Mouse (Mus musculus): ENCODE measurements around the gene Gm7544. TPM values are rescaled to one million over a fixed set of nuclear protein-coding genes. Genes with fewer than 3 reads are reported as not detected.
"Not testable (repeated sequence)": the region's sequence is repeated elsewhere in the genome, so short reads cannot be mapped to it uniquely, and the experiment has no call there.

Gm7544 gene
- polyA plus RNA-seq, 1 experiment from 2014 or later = not detected

GRCm38 (mm10) chr1:82974342-82974741, 18.5 kb upstream of the Gm7544 start:
- H3K27ac ChIP-seq (ENCODE audit: low read length) = no peak overlapping the region
- WGBS = 91% methylated on average over 9 of the region's 9 CpGs
- H3K27me3 ChIP-seq (replicated peaks; ENCODE audit: control insufficient read depth, insufficient read depth, low read length) = no peaks in the 10 kb centered on the region
- H3K36me3 ChIP-seq (ENCODE audit: control insufficient read depth, insufficient read depth) = no peaks in the 10 kb centered on the region
- H3K4me1 ChIP-seq (replicated peaks; ENCODE audit: control insufficient read depth, insufficient read depth, low read length) = no peaks in the 10 kb centered on the region
- H3K9ac ChIP-seq (replicated peaks; ENCODE audit: low read depth, low read length) = no peak overlapping the region
- no peak for ATAC-seq
- no peak overlapping the region for H3K4me2 ChIP-seq (ENCODE audit: low read length)
- H3K4me3 ChIP-seq (replicated peaks; ENCODE audit: low read length) = no peak overlapping the region
- no peaks in the 10 kb centered on the region for H3K9me3 ChIP-seq (ENCODE audit: control insufficient read depth, low read length)

GRCm38 (mm10) chr1:82973901-82974300, 18.1 kb upstream of the Gm7544 start:
- no peak overlapping the region for H3K9ac ChIP-seq (replicated peaks; ENCODE audit: low read depth, low read length)
- no peaks in the 10 kb centered on the region for H3K9me3 ChIP-seq (ENCODE audit: control insufficient read depth, low read length)
- H3K27me3 ChIP-seq (replicated peaks; ENCODE audit: control insufficient read depth, insufficient read depth, low read length) = no peaks in the 10 kb centered on the region
- H3K36me3 ChIP-seq (ENCODE audit: control insufficient read depth, insufficient read depth) = no peaks in the 10 kb centered on the region
- ATAC-seq = no peak
- H3K4me1 ChIP-seq (replicated peaks; ENCODE audit: control insufficient read depth, insufficient read depth, low read length) = no peaks in the 10 kb centered on the region
- 83% methylated on average over 6 of the region's 6 CpGs for WGBS
- H3K4me3 ChIP-seq (replicated peaks; ENCODE audit: low read length) = no peak overlapping the region
- H3K27ac ChIP-seq (ENCODE audit: low read length) = no peak overlapping the region
- H3K4me2 ChIP-seq (ENCODE audit: low read length) = no peak overlapping the region

- H3K9me3 ChIP-seq (ENCODE audit: control insufficient read depth, low read length) = no peaks in the 10 kb centered on the region
- H3K4me3 ChIP-seq (replicated peaks; ENCODE audit: low read length) = no peak overlapping the region
- no peaks in the 10 kb centered on the region for H3K4me1 ChIP-seq (replicated peaks; ENCODE audit: control insufficient read depth, insufficient read depth, low read length)
- WGBS = 75% methylated on average over 1 of the region's 1 CpGs
- H3K4me2 ChIP-seq (ENCODE audit: low read length) = no peak overlapping the region
- no peak for ATAC-seq
- no peaks in the 10 kb centered on the region for H3K27me3 ChIP-seq (replicated peaks; ENCODE audit: control insufficient read depth, insufficient read depth, low read length)
- no peaks in the 10 kb centered on the region for H3K36me3 ChIP-seq (ENCODE audit: control insufficient read depth, insufficient read depth)
- H3K9ac ChIP-seq (replicated peaks; ENCODE audit: low read depth, low read length) = no peak overlapping the region
- H3K27ac ChIP-seq (ENCODE audit: low read length) = no peak overlapping the region
These were observed 17.4 kb upstream of the Gm7544 start for GRCm38 (mm10) chr1:82973244-82973643.

- no peak for ATAC-seq
- no peak overlapping the region for H3K27ac ChIP-seq (ENCODE audit: low read length)
- WGBS = 74% methylated on average over 4 of the region's 4 CpGs
These were observed 16.2 kb upstream of the Gm7544 start for GRCm38 (mm10) chr1:82972046-82972445.

GRCm38 (mm10) chr1:82966413-82966812, 10.6 kb upstream of the Gm7544 start:
- no peaks in the 10 kb centered on the region for H3K4me1 ChIP-seq (replicated peaks; ENCODE audit: control insufficient read depth, insufficient read depth, low read length)
- no peak for ATAC-seq
- H3K9me3 ChIP-seq (ENCODE audit: control insufficient read depth, low read length) = no peaks in the 10 kb centered on the region
- H3K36me3 ChIP-seq (ENCODE audit: control insufficient read depth, insufficient read depth) = no peaks in the 10 kb centered on the region
- WGBS = 81% methylated on average over 3 of the region's 3 CpGs
- H3K27ac ChIP-seq (ENCODE audit: low read length) = no peak overlapping the region
- H3K9ac ChIP-seq (replicated peaks; ENCODE audit: low read depth, low read length) = no peak overlapping the region
- H3K4me3 ChIP-seq (replicated peaks; ENCODE audit: low read length) = no peak overlapping the region
- no peak overlapping the region for H3K4me2 ChIP-seq (ENCODE audit: low read length)
- H3K27me3 ChIP-seq (replicated peaks; ENCODE audit: control insufficient read depth, insufficient read depth, low read length) = no peaks in the 10 kb centered on the region

More at GRCm38 (mm10) chr1:82972046-82972445, 16.2 kb upstream of the Gm7544 start:
- Histone ChIP-seq H3K4me2 (ENCODE audit: low read length) (no peak overlapping the region), H3K4me3 (replicated peaks; ENCODE audit: low read length) (no peak overlapping the region), H3K9me3 (ENCODE audit: control insufficient read depth, low read length) (no peaks in the 10 kb centered on the region), H3K4me1 (replicated peaks; ENCODE audit: control insufficient read depth, insufficient read depth, low read length) (no peaks in the 10 kb centered on the region), H3K36me3 (ENCODE audit: control insufficient read depth, insufficient read depth) (no peaks in the 10 kb centered on the region), H3K27me3 (replicated peaks; ENCODE audit: control insufficient read depth, insufficient read depth, low read length) (no peaks in the 10 kb centered on the region), H3K9ac (replicated peaks; ENCODE audit: low read depth, low read length) (no peak overlapping the region)

GRCm38 (mm10) chr1:82959870-82960385, 4.1 kb upstream of the Gm7544 start, which contains the start of gene Gm47955:
Gm47955 (plus strand) TSS chr1:82960286.
- H3K36me3 ChIP-seq (ENCODE audit: control insufficient read depth, insufficient read depth) = no peaks in the 10 kb centered on the region

GRCm38 (mm10) chr1:82948601-82949000, 7.2 kb downstream of the Gm7544 start:
- WGBS = 86% methylated on average over 2 of the region's 2 CpGs

More at GRCm38 (mm10) chr1:82959870-82960385, 4.1 kb upstream of the Gm7544 start, which contains the start of gene Gm47955:
- no peaks in the 10 kb centered on the region for H3K27me3 ChIP-seq (replicated peaks; ENCODE audit: control insufficient read depth, insufficient read depth, low read length)
- H3K9ac ChIP-seq (replicated peaks; ENCODE audit: low read depth, low read length) = no peak within 1 kb of the TSS
- no peak within 1 kb of the TSS for H3K4me2 ChIP-seq (ENCODE audit: low read length)
- H3K4me1 ChIP-seq (replicated peaks; ENCODE audit: control insufficient read depth, insufficient read depth, low read length) = no peaks in the 10 kb centered on the region
- H3K9me3 ChIP-seq (ENCODE audit: control insufficient read depth, low read length) = no peaks in the 10 kb centered on the region
- no peak within 1 kb of the TSS for H3K4me3 ChIP-seq (replicated peaks; ENCODE audit: low read length)
- 95% methylated on average over 11 of the region's 11 CpGs for WGBS
- no peak within 1 kb of the TSS for H3K27ac ChIP-seq (ENCODE audit: low read length)
- ATAC-seq = no peak

GRCm38 (mm10) chr1:82946029-82946428, 9.8 kb downstream of the Gm7544 start:
- H3K27me3 ChIP-seq (replicated peaks; ENCODE audit: control insufficient read depth, insufficient read depth, low read length); H3K36me3 ChIP-seq (ENCODE audit: control insufficient read depth, insufficient read depth); H3K9me3 ChIP-seq (ENCODE audit: control insufficient read depth, low read length); H3K4me2 ChIP-seq (ENCODE audit: low read length); H3K4me3 ChIP-seq (replicated peaks; ENCODE audit: low read length); H3K9ac ChIP-seq (replicated peaks; ENCODE audit: low read depth, low read length); ATAC-seq; H3K27ac ChIP-seq (ENCODE audit: low read length); H3K4me1 ChIP-seq (replicated peaks; ENCODE audit: control insufficient read depth, insufficient read depth, low read length): not testable (repeated sequence)
- 94% methylated on average over 2 of the region's 2 CpGs for WGBS

More at GRCm38 (mm10) chr1:82948601-82949000, 7.2 kb downstream of the Gm7544 start:
- no peak overlapping the region for H3K4me3 ChIP-seq (replicated peaks; ENCODE audit: low read length)
- H3K9me3 ChIP-seq (ENCODE audit: control insufficient read depth, low read length) = no peaks in the 10 kb centered on the region
- no peak overlapping the region for H3K27ac ChIP-seq (ENCODE audit: low read length)
- no peak overlapping the region for H3K4me2 ChIP-seq (ENCODE audit: low read length)
- H3K9ac ChIP-seq (replicated peaks; ENCODE audit: low read depth, low read length) = no peak overlapping the region
- H3K36me3 ChIP-seq (ENCODE audit: control insufficient read depth, insufficient read depth) = no peaks in the 10 kb centered on the region
- no peaks in the 10 kb centered on the region for H3K27me3 ChIP-seq (replicated peaks; ENCODE audit: control insufficient read depth, insufficient read depth, low read length)
- ATAC-seq = no peak
- H3K4me1 ChIP-seq (replicated peaks; ENCODE audit: control insufficient read depth, insufficient read depth, low read length) = no peaks in the 10 kb centered on the region

GRCm38 (mm10) chr1:82943295-82943694, 12.5 kb downstream of the Gm7544 start, which contains the start of gene A030003K21Rik:
A030003K21Rik (minus strand) TSS chr1:82943388.
- not testable (repeated sequence) for ATAC-seq; H3K4me2 ChIP-seq (ENCODE audit: low read length); H3K9ac ChIP-seq (replicated peaks; ENCODE audit: low read depth, low read length); H3K4me3 ChIP-seq (replicated peaks; ENCODE audit: low read length); H3K27ac ChIP-seq (ENCODE audit: low read length); H3K9me3 ChIP-seq (ENCODE audit: control insufficient read depth, low read length); H3K4me1 ChIP-seq (replicated peaks; ENCODE audit: control insufficient read depth, insufficient read depth, low read length); H3K27me3 ChIP-seq (replicated peaks; ENCODE audit: control insufficient read depth, insufficient read depth, low read length); H3K36me3 ChIP-seq (ENCODE audit: control insufficient read depth, insufficient read depth)
- no CpG with 5 or more reads among the region's 6 CpGs for WGBS

GRCm38 (mm10) chr1:82942505-82942904, 13.3 kb downstream of the Gm7544 start:
- not testable (repeated sequence) for H3K9ac ChIP-seq (replicated peaks; ENCODE audit: low read depth, low read length); H3K27me3 ChIP-seq (replicated peaks; ENCODE audit: control insufficient read depth, insufficient read depth, low read length); ATAC-seq; H3K9me3 ChIP-seq (ENCODE audit: control insufficient read depth, low read length); H3K27ac ChIP-seq (ENCODE audit: low read length); H3K36me3 ChIP-seq (ENCODE audit: control insufficient read depth, insufficient read depth); H3K4me1 ChIP-seq (replicated peaks; ENCODE audit: control insufficient read depth, insufficient read depth, low read length); H3K4me3 ChIP-seq (replicated peaks; ENCODE audit: low read length); H3K4me2 ChIP-seq (ENCODE audit: low read length)
- 93% methylated on average over 1 of the region's 2 CpGs for WGBS

All from forebrain, embryonic 16.5 days (tissue).